Mouse (Mus musculus): ENCODE data around the gene Me3. TPM values are rescaled to one million over a fixed set of nuclear protein-coding genes. Genes with fewer than 3 reads are reported as not detected.

The Me3 gene
- polyA plus RNA-seq, 1 experiment, result 2.1 TPM

- TF ChIP-seq CEBPB (IDR thresholded peaks at IDR 0.05; ENCODE audit: low read depth) (no peak), FOSL1 (IDR thresholded peaks at IDR 0.05; ENCODE audit: insufficient read depth, low read length, poor library complexity, severe bottlenecking) (no peak), MYOG (IDR thresholded peaks at IDR 0.05; ENCODE audit: control insufficient read depth, extremely low read depth, insufficient read length) (no peak), CTCF (IDR thresholded peaks at IDR 0.05; ENCODE audit: control insufficient read depth, insufficient read depth, insufficient read length) (no peak), MYOD1 (IDR thresholded peaks at IDR 0.05; ENCODE audit: control insufficient read depth, insufficient read length, low read depth) (no peak), USF1 (IDR thresholded peaks at IDR 0.05; ENCODE audit: low read depth) (no peak), MAX (IDR thresholded peaks at IDR 0.05) (no peak)
- no peaks in the 10 kb centered on the region for H3K79me2 ChIP-seq (ENCODE audit: control insufficient read depth, insufficient read depth)
- H3ac ChIP-seq (ENCODE audit: control insufficient read depth, insufficient read length, low read depth), result no peak overlapping the region
- no peaks in the 10 kb centered on the region for H3K79me3 ChIP-seq (ENCODE audit: low read depth)
- no peaks in the 10 kb centered on the region for H3K36me3 ChIP-seq (ENCODE audit: control insufficient read depth, insufficient read depth)
- H3K4me3 ChIP-seq (ENCODE audit: insufficient read depth, poor library complexity, severe bottlenecking), result no peak overlapping the region
- H3K27me3 ChIP-seq (ENCODE audit: control insufficient read depth, insufficient read depth, insufficient read length), result no peaks in the 10 kb centered on the region
Measured at GRCm38 (mm10) chr7:89679139-89679538, 46.9 kb downstream of the Me3 start.

GRCm38 (mm10) chr7:89679621-89680140 is 47.5 kb downstream of the Me3 start:
- H3ac ChIP-seq (ENCODE audit: control insufficient read depth, insufficient read length, low read depth), result no peak overlapping the region
- H3K36me3 ChIP-seq (ENCODE audit: control insufficient read depth, insufficient read depth), result no peaks in the 10 kb centered on the region
- TF ChIP-seq FOSL1 (IDR thresholded peaks at IDR 0.05; ENCODE audit: insufficient read depth, low read length, poor library complexity, severe bottlenecking) (no peak), CTCF (IDR thresholded peaks at IDR 0.05; ENCODE audit: control insufficient read depth, insufficient read depth, insufficient read length) (no peak), USF1 (IDR thresholded peaks at IDR 0.05; ENCODE audit: low read depth) (no peak), MAX (IDR thresholded peaks at IDR 0.05) (no peak), MYOG (IDR thresholded peaks at IDR 0.05; ENCODE audit: control insufficient read depth, extremely low read depth, insufficient read length) (no peak), MYOD1 (IDR thresholded peaks at IDR 0.05; ENCODE audit: control insufficient read depth, insufficient read length, low read depth) (no peak)
- H3K27me3 ChIP-seq (ENCODE audit: control insufficient read depth, insufficient read depth, insufficient read length), result no peaks in the 10 kb centered on the region
- H3K79me2 ChIP-seq (ENCODE audit: control insufficient read depth, insufficient read depth), result no peaks in the 10 kb centered on the region
- no peaks in the 10 kb centered on the region for H3K79me3 ChIP-seq (ENCODE audit: low read depth)
- H3K4me3 ChIP-seq (ENCODE audit: insufficient read depth, poor library complexity, severe bottlenecking), result no peak overlapping the region

- Histone ChIP-seq H3K79me2 (ENCODE audit: control insufficient read depth, insufficient read depth) (no peaks in the 10 kb centered on the region), H3K36me3 (ENCODE audit: control insufficient read depth, insufficient read depth) (no peaks in the 10 kb centered on the region), H3K79me3 (ENCODE audit: low read depth) (no peaks in the 10 kb centered on the region), H3K4me3 (ENCODE audit: insufficient read depth, poor library complexity, severe bottlenecking) (no peak overlapping the region), H3K27me3 (ENCODE audit: control insufficient read depth, insufficient read depth, insufficient read length) (no peaks in the 10 kb centered on the region), H3ac (ENCODE audit: control insufficient read depth, insufficient read length, low read depth) (no peak overlapping the region)
- TF ChIP-seq USF1 (IDR thresholded peaks at IDR 0.05; ENCODE audit: low read depth) (no peak), MYOD1 (IDR thresholded peaks at IDR 0.05; ENCODE audit: control insufficient read depth, insufficient read length, low read depth) (no peak), CEBPB (IDR thresholded peaks at IDR 0.05; ENCODE audit: low read depth) (no peak), MAX (IDR thresholded peaks at IDR 0.05) (no peak)
Measured at GRCm38 (mm10) chr7:89680891-89681290, 48.7 kb downstream of the Me3 start.

GRCm38 (mm10) chr7:89681666-89682470 is 49.7 kb downstream of the Me3 start:
- Histone ChIP-seq H3K79me2 (ENCODE audit: control insufficient read depth, insufficient read depth) (no peaks in the 10 kb centered on the region), H3K79me3 (ENCODE audit: low read depth) (no peaks in the 10 kb centered on the region), H3K36me3 (ENCODE audit: control insufficient read depth, insufficient read depth) (no peaks in the 10 kb centered on the region), H3K27me3 (ENCODE audit: control insufficient read depth, insufficient read depth, insufficient read length) (no peaks in the 10 kb centered on the region), H3K4me3 (ENCODE audit: insufficient read depth, poor library complexity, severe bottlenecking) (no peak overlapping the region), H3ac (ENCODE audit: control insufficient read depth, insufficient read length, low read depth) (no peak overlapping the region)
- TF ChIP-seq CTCF (IDR thresholded peaks at IDR 0.05; ENCODE audit: control insufficient read depth, insufficient read depth, insufficient read length), result no peak
- no peak for TF ChIP-seq MYOG (IDR thresholded peaks at IDR 0.05; ENCODE audit: control insufficient read depth, extremely low read depth, insufficient read length)
- no peak for TF ChIP-seq USF1 (IDR thresholded peaks at IDR 0.05; ENCODE audit: low read depth)

GRCm38 (mm10) chr7:89698186-89698585 is 66.0 kb downstream of the Me3 start:
- peak; percentile 31 for TF ChIP-seq MAX (IDR thresholded peaks at IDR 0.05)
- no peak for TF ChIP-seq CEBPB (IDR thresholded peaks at IDR 0.05; ENCODE audit: low read depth)
- TF ChIP-seq CTCF (IDR thresholded peaks at IDR 0.05; ENCODE audit: control insufficient read depth, insufficient read depth, insufficient read length), result peak; percentile 11
- Histone ChIP-seq H3K79me3 (ENCODE audit: low read depth) (no peaks in the 10 kb centered on the region), H3ac (ENCODE audit: control insufficient read depth, insufficient read length, low read depth) (no peak overlapping the region), H3K36me3 (ENCODE audit: control insufficient read depth, insufficient read depth) (no peaks in the 10 kb centered on the region), H3K4me3 (ENCODE audit: insufficient read depth, poor library complexity, severe bottlenecking) (no peak overlapping the region), H3K79me2 (ENCODE audit: control insufficient read depth, insufficient read depth) (no peaks in the 10 kb centered on the region), H3K27me3 (ENCODE audit: control insufficient read depth, insufficient read depth, insufficient read length) (no peaks in the 10 kb centered on the region)

GRCm38 (mm10) chr7:89699668-89700350 is 67.6 kb downstream of the Me3 start:
- no peak overlapping the region for H3K4me3 ChIP-seq (ENCODE audit: insufficient read depth, poor library complexity, severe bottlenecking)
- H3K36me3 ChIP-seq (ENCODE audit: control insufficient read depth, insufficient read depth), result no peaks in the 10 kb centered on the region
- no peaks in the 10 kb centered on the region for H3K79me3 ChIP-seq (ENCODE audit: low read depth)
- H3ac ChIP-seq (ENCODE audit: control insufficient read depth, insufficient read length, low read depth), result no peak overlapping the region
- no peaks in the 10 kb centered on the region for H3K27me3 ChIP-seq (ENCODE audit: control insufficient read depth, insufficient read depth, insufficient read length)
- no peaks in the 10 kb centered on the region for H3K79me2 ChIP-seq (ENCODE audit: control insufficient read depth, insufficient read depth)
- TF ChIP-seq FOSL1 (IDR thresholded peaks at IDR 0.05; ENCODE audit: insufficient read depth, low read length, poor library complexity, severe bottlenecking), result no peak
- TF ChIP-seq MYOD1 (IDR thresholded peaks at IDR 0.05; ENCODE audit: control insufficient read depth, insufficient read length, low read depth), result no peak
- no peak for TF ChIP-seq MAX (IDR thresholded peaks at IDR 0.05)
- TF ChIP-seq MYOG (IDR thresholded peaks at IDR 0.05; ENCODE audit: control insufficient read depth, extremely low read depth, insufficient read length), result no peak
- no peak for TF ChIP-seq CTCF (IDR thresholded peaks at IDR 0.05; ENCODE audit: control insufficient read depth, insufficient read depth, insufficient read length)
- no peak for TF ChIP-seq USF1 (IDR thresholded peaks at IDR 0.05; ENCODE audit: low read depth)
- no peak for TF ChIP-seq CEBPB (IDR thresholded peaks at IDR 0.05; ENCODE audit: low read depth)
